Mouse (Mus musculus) spleen, adult 12 weeks (tissue): ENCODE results near the gene Frat1.

ENCODE experiments used
- DNase-seq: peaks from one replicate; pipeline ENCODE4 v3.0.0; 2022; ENCODE audit warnings: low spot score

Frat1 gene

DNA sequence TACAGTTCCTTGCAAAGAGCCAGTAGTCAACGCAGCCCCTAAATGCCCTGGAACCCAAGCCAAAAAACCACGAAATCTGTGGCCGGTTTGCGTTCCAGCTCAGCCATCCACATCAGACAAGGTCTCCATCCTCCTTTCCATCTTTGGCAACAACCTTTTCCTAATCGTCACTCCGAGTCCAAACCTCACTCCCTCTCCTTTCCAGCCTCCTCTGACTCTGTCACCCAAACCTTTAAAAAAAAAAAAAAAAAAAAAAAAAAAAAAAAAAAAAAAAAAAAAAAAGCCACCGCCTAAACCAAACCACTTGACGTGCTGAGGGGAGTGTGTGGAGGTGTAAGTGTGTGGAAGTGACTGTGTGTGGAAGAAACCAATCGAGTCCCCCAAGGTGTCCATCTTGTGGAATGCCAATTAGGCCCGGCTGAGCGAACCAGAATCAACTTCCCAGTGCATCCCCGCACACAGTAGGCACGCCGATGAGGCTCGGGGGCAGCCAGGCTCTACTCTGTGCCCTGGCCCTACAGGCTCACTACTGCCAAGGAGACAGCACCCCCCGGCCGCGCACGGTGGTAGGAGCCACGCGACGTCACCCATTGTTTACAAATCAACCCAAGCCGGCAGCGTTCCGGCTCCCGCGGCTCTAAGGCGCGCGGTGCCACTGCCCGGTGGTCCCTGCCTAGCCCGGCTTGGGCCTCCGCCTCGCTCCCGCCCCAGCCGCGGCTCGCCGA is at the start of gene Frat1:
Gene Frat1, plus strand, starts transcription at position 590 of the 725 bp plus-strand sequence.
- peak; percentile 89 for DNase-seq

DNA sequence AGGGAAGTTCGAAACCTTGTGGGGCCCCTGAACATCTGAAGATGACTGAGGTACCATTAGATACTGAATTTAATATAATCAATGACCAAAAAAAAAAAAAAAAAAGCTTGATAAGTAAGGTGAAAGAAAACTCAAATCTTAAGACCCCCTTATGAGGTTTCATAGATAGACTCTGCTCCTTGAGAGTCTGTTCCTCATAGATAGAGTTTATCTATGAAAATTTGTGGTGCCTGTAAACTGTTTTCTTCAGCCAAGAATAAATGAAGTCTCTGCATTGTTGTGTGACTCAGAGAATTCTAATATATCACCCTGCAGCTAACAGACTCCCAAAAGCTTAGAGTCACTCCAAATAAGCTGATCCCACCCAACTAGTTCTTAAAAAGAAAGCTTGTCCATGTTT is 42.9 kb upstream of the Frat1 start:
- no peak for DNase-seq

- DNase-seq = no peak
Measured at GRCm38 (mm10) chr19:41789110-41789961, 40.4 kb upstream of the Frat1 start.

DNA sequence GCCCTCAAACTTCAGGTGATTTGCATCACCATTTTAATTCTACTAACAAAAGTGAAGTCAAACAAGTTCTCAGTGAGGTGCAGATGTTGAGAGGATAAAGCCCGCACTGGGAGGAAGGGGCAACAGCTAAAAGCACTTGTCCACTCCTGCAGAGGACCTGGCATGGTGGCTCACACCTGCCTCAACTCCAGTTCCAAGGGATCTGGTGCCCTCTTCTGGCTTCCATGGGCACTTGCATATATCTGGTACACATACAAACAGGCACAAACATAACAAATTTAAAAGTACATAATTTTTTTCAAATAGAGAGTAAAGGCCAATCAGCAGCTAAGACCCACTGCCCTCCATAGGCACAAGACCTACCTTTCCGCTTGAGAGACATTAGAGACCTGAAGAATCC is 38.4 kb upstream of the Frat1 start:
- DNase-seq = no peak

DNA sequence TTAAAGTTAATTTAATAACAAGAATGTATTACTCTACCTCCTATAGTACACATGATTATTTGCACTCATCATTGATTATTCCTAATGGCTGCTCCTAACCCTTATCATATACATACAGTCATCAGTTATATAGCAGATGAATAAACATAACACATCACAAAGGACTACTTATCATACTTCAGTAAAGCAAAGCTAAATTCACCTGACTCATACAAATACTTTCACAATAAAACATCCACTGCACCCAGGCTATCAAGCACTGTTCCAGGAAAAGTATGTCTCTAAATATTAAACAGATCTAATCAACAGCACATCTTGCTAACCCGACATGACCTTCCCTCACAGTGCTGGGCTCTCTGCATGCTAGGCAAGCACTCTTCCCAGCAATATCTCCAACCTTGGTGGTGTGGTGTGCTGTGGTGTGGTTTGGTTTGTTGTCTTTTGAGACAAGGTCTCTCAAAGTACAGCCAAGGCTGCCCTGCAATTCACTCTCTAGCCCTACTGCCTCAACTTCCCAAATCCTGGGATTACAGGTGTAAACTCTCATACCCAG is 36.8 kb upstream of the Frat1 start:
- no peak for DNase-seq

DNA sequence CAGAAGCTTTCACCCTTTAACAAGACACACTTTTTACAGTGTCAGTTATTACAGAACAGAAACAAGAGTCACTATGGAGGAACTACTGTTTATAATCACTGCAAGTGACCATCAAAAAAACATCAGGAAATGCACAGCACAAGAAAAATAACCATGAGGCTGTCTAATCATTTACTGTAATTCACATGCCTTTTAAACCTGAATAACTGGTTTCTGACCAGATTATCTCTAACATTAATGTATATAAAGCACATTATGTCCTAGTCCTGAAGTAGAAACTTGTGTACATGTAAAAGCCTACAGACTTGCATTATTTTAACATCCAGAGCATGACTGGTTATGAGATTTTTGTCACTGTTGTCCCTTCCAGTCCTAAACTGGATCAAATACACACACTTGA is 35.8 kb upstream of the Frat1 start:
- no peak for DNase-seq

DNA sequence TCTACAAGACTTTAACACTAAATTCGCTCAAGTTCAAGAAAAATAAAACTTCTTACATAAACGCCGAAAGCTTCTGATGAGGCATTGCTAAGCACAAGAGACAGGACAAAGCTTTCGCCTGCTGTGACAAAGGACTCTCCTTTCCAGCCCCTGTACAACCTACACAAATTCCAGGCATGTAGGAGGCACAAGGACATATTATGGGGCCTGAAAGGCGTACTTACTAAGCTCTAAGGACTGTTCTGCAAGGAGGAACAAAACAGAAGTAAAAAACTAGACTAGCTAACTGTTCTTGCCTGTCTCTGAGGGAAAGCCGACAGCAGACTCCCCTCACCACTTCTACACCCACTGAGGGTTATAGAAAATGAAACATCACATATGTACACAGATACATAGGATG is 34.9 kb upstream of the Frat1 start:
- DNase-seq = no peak

- no peak for DNase-seq
Measured at GRCm38 (mm10) chr19:41796148-41796760, 33.5 kb upstream of the Frat1 start.

- DNase-seq = no peak
Measured at GRCm38 (mm10) chr19:41796789-41797327, 32.9 kb upstream of the Frat1 start.

DNA sequence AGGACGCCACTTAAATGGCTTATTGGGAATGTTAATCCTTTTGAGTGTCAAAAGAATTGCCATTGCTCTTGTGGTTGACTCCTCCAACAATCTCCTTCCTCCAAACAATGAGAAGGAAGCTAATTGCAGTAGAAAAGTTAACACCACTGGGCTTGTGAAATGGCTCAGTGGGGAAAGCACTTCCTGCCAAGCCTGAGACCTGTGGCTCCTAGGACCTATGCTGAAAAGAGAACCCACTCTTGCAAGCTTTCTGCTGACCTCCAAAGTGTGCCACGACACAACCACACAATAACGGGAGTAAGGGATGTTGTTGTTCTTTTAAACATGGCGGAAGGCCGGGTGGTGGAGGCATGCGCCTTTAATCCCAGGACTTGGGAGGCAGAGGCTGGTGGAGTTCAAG is 32.2 kb upstream of the Frat1 start:
- no peak for DNase-seq

- no peak for DNase-seq
Measured at GRCm38 (mm10) chr19:41800451-41800850, 29.3 kb upstream of the Frat1 start.

- DNase-seq = no peak
Measured at GRCm38 (mm10) chr19:41800986-41801741, 28.6 kb upstream of the Frat1 start.

- peak; percentile 82 for DNase-seq
Measured at GRCm38 (mm10) chr19:41801742-41802369, 27.9 kb upstream of the Frat1 start, which contains the start of gene Arhgap19. Arhgap19 (minus strand) TSS chr19:41802047.

DNA sequence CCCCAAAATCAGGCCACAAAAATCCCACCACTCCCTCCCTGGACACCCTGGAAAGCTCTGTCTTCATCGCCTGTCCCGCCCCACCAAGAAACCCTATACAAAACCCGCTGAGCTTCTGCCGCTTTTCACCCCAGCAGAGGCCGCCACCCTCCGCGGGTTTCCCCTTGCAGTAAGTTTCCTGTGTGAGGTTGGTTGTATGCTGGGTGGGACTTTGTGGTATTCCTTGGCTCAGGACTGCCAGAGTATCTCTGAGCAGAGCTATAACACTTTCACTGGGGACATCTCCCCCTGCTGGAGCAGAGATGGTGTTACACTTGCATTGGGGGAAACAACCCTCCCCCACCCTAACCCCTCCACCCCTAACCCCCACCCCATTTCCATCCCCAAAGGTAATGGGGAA is 26.4 kb upstream of the Frat1 start:
- DNase-seq = peak; percentile 36

GRCm38 (mm10) chr19:41805831-41806230 is 23.9 kb upstream of the Frat1 start:
- no peak for DNase-seq

GRCm38 (mm10) chr19:41807497-41807896 is 22.3 kb upstream of the Frat1 start:
- DNase-seq = no peak

DNA sequence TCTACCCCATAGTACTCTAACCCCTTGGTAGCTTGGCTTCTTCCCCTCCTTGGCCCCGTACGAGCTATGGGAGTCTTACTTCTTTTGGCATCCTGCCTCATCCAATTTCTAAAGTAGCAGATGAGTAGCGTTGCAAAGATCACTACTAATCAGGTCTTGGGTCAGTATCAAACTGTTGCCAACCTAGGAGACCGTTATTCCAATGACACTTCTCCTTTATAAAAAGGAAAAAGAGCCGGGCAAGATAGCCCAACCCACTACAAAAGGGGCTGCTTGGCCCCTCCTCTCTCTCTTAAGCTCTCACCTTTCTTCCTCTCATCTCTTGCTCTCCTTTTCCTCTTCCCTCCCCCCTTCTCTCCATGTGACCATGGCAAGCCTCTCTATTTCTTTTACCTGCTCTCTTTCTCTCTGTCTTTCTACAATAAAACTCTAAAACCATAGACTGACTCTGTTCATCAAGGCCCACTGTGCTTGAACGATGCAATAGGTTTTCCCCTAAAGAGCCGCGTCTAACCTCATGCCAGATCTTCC is 21.6 kb upstream of the Frat1 start:
- no peak for DNase-seq

GRCm38 (mm10) chr19:41810074-41810473 is 19.7 kb upstream of the Frat1 start:
- DNase-seq = no peak

- no peak for DNase-seq
Measured at GRCm38 (mm10) chr19:41812525-41812924, 17.2 kb upstream of the Frat1 start.

DNA sequence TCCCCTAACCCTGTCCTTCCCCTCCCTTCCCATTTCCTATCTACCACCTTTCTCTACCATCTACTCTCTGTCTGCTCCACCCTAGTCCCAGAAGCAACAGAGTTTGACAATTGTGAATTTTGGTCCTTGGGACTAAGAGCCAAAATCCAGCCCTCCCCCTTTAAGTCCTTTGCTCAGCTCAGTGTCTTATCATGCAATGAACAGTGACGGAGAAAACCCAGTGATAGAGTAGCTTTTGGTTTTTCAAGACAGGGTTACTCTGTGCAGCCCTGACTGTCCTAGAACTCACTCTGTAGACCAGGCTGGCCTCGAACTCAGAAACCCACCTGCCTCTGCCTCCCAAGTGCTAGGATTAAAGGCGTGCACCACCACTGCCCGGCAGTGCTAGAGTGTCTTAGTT is 16.4 kb upstream of the Frat1 start:
- no peak for DNase-seq

GRCm38 (mm10) chr19:41816410-41816809 is 13.4 kb upstream of the Frat1 start:
- DNase-seq = no peak
